Mouse (Mus musculus) urinary bladder, postnatal 10 days (tissue): ENCODE results near the gene Fbxw4.
"Not testable (repeated sequence)": the region's sequence is repeated elsewhere in the genome, so short reads cannot be mapped to it uniquely, and the experiment has no call there.

Experiments
- DNase-seq: peaks from one replicate; pipeline ENCODE4 v3.0.0; 2022; ENCODE audit warnings: low spot score

Gene Fbxw4

DNA sequence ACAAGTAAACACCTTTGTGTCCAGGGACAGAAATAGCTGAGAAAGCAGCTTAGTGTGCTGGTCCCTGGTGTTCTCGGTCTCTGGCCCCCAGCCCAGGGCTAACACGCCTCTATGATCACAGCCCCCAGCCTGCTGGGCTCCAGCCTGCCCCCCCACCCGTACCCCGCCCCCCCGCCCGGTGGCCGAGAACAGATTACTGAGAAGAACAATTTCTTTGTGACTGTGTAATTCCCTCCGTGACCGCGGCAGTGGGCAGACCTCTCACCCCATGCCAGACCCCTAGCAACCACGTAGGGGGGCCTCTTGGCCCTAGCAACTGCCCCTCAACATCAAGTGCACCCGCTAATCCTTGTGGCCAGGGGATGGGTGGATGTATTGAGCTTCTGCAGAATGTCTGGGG lies 79.9 kb downstream of the Fbxw4 start:
- DNase-seq = no peak

DNA sequence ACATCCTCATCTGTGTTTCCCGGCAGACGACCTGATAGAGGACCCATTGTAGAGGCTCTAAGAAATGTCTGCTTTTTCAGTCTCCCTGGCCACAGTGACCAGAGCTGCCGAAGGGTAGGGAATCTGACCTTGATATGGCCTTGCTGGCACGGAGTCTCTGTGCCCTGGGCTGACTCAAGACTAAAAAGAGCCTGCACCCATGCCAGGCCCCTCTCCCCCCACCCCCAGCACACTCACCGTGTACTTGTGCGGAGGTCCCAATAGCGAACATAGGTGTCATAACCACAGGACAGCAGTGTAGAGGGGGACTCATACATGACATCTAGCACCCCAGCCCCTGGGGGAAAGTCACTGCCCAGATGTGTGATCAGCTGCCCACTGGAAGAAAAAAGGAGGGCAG lies 80.7 kb downstream of the Fbxw4 start:
- DNase-seq = no peak

DNA sequence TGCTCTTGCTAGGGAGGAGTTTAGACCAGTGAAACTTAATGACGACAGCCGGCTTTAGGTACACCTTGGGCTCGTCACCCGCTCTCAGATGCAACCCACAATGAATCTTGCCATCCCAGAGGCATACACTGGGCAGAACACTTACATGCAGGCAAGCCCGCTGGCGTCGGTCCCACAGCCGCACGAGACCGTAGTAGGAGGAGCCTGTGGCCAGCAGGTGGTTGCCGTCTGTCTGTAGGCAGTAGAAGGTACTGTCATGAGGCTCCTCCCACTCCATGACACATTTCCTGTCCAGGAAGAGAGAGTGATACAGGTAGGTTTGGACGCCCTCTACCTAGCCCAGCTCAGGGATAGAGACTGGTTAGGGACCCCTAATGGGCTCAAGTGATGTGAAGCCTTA lies 81.1 kb downstream of the Fbxw4 start:
- DNase-seq = no peak

DNA sequence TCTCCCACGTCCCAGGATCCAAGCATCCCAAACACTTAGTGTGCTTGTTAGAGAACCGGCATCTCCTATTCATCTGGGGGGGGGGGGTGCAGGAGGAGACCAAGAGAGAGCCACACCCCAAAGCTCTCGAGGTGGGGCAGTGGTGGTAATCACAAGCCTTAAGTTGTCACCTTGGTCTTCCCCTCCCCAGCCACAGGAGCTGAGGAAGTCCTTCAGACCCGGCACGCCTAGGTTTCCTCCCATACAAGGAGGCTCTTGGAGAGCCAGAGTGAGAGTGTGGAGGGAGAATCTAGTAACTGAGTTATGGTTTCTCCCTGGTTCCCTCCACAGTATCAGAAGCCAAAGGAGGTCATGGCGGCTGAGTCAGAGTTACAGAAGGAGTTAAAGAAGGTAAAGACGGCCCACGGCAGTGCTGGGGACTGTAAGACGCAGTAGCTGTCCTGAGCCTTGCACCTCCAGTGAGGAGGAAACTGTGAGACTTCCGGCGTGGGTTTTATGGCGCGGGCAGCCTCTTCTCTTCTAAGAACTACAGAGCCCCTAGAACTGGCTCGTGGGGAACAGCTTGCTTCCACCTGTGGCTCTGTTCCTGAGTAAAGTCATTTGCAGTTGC lies 82.9 kb downstream of the Fbxw4 start:
- DNase-seq = no peak

DNA sequence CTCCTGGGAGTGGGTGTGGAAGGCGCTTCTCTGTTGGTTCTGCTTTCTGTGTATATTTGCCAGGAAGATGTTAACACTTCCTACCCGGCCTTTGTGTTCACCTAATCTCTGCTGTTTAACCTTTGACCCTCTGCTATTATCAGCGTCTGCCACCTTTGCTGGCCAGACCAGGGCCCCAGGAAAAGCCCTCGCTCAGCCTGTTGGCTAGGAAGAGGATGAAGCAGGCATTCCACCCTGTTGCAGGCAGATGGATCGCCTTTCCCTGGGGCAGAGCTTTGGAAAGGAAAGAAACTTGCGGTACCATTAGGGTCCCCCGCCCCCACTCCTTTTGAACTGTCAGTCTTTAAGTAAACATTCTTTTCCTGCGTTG lies 84.5 kb downstream of the Fbxw4 start:
- DNase-seq = no peak

DNA sequence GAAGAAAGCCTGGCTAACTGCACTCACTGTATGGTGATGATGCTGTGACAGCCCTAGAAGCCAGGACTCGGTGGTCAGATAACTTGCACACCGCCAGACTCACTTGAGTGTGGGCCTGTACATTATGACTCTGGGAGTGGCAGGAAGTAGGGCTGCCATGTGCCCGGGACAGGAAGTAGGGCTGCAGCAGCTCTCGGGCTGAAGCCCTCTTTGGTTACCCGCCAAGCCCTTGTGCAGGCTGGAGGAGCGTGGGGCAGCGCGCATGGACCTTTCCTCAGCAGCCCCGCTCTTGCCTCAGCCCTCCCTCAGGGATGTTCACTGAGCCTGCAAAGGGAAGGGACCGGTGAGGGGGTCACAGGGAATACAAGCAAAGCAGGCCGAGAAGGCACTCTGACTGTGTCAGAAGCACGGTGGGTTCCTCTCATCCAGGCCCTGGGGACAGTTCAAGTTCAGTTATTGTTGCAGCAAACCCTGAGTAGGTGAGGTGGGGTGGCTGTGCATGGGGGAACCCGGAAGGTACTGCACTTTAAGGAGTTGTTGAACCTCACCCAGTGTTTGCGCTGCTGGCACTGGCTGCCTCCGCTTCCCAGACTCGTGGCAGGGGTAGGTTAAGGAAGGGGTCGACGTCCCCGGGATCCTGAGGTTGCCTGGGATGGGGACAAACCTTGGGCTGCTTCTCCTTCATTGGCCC lies 85.0 kb downstream of the Fbxw4 start:
- no peak for DNase-seq

DNA sequence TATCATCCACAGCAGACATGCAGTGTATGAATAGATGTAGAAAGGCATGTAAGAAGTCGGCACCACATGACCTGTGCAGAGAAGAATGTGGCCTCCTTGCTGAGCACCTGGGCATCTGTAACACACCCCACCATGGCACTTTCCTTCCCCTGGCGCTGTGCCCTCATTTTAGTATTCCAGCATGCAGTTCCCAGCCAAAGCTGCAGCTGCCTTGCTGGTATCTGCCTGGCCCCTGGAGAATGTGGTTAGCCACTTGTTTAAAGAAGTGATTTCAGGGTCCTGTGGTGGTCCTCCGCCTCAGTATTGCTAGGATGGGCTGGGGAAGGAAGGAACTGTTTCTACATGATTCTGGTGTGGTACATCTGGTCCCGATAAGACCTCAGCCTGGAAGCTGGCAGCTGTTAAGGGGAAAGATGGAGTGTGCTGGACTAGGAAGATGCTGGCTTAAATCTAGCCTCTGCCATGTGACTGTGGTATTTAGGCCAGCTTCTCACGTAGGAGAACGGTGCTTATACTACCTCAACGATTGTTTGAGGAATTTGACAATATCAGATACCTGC lies 85.7 kb downstream of the Fbxw4 start:
- DNase-seq = no peak

DNA sequence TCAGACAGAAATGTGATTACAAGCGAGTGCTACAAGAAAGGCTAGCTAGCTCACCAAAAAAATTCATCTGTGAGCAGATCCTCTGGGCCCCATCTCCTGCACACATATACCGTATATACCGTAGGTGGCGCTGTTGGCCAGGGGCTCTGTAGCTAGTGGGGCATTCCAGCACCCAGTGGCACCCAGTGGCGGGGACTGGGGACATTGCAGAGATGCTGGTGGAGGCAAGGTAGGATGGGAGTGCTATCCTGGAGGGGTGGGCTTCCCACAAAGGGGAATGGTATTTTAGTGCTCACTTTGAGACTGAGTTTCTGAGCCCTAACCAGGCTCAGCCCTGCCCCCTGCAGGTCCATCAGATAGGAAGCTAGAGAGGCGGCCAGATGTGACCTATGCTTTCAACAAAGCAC lies 86.2 kb downstream of the Fbxw4 start:
- no peak for DNase-seq

DNA sequence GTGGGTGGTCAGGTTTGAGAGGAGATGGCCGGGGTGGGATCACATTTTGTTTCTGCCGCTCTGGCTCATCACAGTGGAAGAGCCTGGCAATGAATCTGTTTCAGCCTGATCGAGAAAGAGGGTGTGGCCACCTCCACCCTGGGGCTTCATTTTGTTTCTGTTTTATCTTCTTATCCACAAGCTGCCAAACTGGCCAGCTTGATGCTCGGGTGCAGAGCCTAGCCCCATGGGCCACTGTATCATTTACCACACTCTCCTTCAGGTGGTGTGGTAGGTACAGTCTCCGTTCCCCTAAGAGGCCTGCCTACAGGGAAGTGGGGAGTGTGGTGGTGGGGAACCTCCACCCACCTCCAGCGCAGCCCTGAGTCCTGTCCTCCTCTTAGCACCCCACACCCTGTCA lies 87.1 kb downstream of the Fbxw4 start:
- DNase-seq = no peak

DNA sequence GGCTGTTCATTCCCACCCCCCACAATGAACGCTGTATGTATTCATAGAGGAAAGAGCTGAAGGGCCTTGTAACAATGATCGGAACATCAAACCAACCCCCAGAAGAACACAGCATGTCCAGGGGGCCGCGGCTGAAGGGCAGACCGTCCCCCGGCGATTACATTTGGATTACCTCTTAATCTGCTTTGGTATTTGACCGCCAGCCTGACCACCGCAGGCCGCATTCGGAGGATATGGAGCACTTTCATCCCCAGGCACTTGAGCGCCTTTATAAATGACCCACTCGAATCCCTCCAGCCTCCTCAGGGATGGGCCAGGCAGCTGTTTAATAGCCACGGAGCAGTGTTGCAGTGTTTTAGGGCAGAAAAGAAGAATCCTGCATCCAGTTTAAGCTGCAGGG lies 92.7 kb downstream of the Fbxw4 start:
- no peak for DNase-seq

DNA sequence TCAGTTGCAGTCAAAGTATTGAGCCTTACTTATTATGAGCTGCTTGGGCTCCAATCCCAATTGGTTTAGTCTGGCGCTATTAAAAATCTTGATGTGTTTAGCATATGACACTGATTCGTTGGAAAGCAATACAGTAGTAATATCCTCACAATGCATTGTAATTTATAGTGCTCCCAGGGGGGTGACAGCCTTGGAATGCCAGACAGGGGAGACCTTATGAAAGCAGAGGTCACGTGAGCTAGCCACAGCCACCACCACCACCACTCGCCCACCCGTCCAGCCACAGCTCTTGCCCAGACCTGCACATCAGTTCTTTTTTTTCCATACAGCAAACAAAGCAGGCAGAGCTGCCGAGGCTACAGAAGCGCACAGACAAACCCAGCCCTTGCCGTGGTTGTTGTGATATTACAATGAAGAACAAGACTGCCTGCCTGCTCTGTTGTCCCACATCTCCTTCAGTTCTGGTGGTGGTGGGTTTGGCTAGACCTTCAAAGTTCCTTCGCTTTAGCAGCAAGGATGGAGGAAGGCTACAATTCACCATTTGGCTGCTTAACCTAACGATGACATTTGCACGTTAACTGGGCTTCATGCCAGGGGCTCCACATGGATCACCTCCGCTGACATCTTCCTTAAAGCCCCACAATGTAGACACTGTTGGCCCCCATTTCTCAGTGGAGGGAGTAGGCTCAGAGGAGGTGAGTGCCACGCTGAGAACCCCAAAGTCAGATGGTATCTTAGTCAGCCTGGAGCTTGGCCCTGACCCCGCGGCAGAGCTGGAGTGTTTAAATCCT lies 94.0 kb downstream of the Fbxw4 start:
- no peak for DNase-seq

DNA sequence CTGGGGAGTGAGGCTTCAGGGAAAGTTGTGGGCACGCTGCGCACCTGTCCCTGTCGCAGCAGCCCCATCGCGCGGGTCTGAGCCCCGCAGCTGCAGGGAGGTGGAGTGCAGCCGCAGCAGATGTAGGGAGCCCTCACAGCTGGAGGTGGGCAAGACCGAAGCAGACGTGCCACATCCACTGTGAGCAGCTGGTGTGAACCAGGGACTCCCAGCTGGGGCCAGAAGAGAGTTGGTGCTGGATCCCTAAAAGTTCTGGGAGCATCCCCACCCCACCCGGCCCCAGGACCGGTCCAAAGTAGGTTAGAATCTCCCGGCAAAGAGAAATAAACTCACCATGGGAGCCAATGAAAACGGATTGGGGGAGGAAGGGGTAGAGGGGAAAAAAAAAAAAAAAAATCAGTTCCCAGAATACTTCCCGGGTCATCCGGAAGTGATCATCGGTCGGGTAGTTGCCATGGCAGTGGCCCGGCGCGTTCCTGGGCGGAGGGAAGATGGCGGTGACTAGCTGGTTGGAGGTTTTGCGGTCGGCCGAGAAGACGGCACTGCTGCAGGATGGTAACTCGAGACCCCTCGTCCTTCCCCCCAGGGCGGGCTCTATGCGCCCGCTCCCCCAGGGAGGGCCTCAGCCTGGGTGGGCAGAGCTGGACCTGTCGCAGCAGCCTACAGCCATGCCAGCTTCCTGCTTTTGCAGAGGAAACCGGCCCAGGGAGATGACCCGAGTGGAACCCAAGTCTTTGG lies 99.8 kb downstream of the Fbxw4 start, which contains the start of the genes Poll and Gm17018:
TSS of gene Poll (minus strand) at position 379 of the 738 bp plus-strand sequence.
TSS of gene Gm17018 (plus strand) at position 463 of the 738 bp plus-strand sequence.
- peak; percentile 42 for DNase-seq

DNA sequence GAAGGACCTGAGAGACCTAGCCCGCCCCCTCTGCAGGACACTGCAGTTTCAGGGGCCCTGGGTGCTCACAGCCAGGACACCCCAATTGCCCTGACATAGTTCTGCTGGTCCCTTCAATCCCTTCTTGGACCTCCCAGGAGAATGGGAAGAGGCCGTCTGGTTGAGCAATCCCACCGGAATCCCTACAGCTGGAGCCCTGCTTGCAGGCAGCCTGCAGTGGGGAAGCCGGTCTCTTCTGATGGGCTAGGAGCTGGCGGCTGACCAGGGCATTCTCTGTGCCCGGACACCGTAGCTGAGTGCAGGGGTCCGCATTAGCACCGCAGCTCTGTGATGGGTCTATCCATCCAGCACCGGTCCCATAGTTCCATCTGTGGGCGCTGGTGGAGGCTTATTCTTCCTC lies 106.0 kb downstream of the Fbxw4 start:
- no peak for DNase-seq

DNA sequence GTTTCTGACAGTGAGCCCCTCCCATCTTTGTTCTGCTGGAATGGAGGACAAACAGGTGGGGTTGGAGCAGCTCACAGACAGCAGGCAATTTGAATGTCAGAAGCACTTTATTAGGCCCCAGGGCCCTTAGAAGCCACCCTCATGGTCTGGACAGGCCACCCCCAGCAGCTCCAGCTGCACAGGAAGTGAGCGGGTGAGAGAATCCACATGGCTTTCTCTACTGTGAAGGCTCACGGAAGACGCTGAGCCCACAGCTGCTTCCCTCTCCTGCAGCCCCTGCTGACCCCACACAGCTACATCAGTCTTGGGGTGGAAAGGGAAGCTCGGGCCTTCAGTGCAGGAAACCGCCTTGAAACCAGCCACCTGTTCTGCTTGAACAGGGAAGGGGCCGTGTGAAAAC lies 107.9 kb downstream of the Fbxw4 start:
- no peak for DNase-seq

DNA sequence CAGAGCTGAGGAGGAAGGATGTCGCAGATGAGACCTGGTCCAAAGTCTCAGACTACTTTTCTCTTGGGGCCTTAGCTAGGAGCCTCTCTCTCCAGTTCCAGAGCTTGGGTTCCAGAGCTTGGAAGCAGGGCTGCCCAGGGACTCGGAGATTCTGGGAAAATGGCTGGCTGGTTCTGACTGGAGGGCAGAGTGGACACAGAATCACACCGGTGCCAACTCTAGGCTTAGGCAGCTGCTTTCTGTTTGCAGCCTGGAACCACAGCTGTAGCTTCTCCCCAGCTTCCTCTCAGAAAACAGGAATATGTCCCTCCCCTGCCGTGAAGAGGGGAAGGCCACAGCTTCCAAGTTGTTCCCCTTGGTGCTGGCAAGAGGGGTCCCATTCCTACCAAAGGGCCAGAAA lies 110.2 kb downstream of the Fbxw4 start:
- no peak for DNase-seq

DNA sequence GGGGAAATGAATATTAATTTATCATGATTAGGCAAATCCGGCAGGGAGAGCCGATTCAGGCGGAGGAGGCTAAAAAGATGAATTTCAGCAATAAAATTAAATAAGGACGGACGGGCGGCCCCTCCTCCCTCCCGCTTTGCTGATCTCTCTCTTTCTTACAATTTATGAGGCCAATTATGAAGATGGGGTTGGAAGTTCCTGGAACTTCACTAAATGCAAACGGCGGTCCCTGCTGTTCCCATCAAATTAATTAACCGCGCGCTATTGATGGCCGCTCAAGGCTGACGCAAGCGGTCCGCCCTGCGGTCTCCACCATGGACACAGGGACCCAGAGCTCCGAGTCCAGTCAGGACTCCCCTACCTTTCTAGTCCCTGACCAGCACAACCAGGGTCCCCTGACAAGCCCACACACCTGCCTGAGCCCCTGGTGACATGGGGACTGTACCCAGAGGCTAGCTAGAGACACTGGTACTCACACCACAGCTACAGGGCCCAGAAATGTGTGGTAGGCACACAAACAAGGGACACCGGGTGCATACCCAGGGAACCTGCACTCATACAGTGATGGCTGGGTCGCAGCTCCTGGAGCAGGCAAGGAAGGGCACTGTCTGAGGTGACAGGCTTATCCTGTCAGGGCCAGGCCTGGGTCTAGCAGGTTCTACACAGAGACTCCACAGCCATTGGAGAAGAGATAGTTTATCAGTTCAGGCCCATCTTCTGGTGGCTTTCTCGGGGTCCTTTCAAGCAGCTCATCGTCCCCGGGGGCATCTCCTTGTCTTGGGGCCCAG lies 110.8 kb downstream of the Fbxw4 start:
- no peak for DNase-seq

DNA sequence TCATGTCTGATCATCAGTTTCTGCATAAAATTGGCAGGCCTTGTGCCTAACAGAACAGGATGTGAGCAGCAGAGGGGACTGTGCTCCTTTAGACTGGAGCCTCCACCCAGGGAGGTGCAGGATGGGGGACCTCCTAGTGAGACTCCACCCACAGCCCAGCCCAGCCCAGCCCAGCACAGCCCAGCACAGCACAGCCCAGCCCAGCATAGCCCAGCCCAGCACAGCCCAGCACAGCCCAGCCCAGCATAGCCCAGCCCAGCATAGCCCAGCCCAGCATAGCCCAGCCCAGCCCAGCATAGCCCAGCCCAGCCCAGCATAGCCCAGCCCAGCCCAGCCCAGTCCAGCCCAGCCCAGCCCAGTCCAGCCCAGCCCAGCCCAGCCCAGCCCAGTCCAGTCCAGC lies 111.9 kb downstream of the Fbxw4 start:
- DNase-seq = not testable (repeated sequence)

DNA sequence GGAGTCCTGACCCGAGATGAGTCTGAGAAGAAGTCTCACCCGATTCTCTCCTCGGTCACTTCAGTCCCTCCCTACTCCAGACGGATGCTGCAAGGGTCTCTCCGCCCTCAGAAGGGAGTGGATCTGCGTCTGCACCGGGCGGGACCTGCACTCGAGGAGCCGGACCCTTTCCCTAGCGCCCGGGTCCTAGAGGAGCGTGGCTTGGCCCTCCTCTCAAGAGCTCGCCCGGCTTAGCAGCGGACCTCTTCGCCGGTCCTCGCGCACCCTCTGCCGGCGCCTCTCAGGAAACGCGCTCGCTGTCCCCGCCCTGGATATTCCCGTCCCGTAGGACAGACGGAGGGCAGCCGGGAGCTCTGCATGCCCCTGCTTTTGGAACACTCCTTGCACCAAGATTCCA lies 115.2 kb downstream of the Fbxw4 start:
- DNase-seq = no peak

DNA sequence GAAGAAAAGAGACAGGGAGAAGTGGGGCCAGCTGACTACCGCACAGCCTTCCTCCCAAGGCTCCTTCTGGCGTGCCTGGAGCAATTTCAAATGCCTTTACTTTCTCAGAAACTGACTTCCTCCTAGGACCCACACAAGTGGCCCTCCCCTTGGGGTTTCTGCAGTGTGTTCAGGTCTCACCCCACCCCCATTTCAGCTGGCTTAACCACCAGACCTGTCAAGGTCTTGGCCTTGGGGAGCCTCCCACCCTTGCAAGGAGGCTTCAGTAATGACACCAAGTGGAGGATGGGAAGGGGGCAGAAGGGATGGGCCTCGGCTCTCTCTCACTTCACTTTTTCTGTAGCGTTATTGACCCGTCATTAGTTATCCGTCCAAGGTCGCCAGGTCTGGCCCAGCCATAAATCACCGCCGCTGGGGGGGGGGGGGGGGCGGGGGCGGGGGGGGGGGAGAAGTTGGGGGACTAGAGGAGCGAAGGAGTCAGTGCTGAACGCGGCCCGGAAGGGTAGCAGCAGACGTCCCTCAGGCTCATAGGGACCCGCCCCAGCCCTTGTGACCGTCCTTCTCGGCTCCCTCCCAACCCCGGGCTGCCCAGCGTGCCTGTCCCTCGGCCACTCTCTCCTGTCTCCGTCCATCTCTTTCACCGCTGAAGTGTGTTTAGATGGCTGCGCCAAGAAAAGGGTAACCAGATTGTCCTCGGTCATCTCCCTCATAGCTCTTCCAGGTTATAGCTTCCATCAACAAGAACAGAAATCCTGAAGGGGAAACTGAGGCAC lies 115.8 kb downstream of the Fbxw4 start:
- no peak for DNase-seq

DNA sequence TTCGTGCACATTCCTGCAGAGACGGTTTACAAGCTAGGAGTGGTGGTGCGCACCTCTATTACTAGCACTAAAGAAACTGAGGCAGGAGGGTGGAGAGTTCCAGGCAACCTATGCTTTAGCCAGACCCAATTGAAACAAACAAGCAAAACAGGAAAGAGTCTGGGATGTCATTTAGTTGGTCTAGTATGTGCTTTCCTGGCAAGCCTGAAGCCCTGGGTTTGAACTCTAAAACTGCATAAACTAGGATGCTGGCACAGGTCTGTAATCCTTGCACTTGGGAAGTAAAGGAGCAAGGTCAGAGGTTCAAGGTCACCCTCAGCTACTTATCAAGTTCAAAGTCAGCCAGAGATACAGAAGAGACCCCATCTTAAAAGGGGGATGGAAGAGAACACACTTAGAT lies 118.1 kb downstream of the Fbxw4 start:
- DNase-seq = no peak
